Mouse (Mus musculus): ENCODE results near the gene Bank1.

The Bank1 gene

GRCm38 (mm10) chr3:136007081-136007828, 318.6 kb downstream of the Bank1 start:
- DNase-seq (ENCODE audit: low spot score in 2 of 2), result peak in 1 of 2 experiments; percentile 17
